Mouse (Mus musculus) ES-CJ7 (cell line): ENCODE data around the gene Unc13b.

Experiments
- DNase-seq: peaks from one replicate; pipeline ENCODE4 v3.0.0; 2011; ENCODE audit warnings: low read depth, low spot score

Unc13b gene

DNA sequence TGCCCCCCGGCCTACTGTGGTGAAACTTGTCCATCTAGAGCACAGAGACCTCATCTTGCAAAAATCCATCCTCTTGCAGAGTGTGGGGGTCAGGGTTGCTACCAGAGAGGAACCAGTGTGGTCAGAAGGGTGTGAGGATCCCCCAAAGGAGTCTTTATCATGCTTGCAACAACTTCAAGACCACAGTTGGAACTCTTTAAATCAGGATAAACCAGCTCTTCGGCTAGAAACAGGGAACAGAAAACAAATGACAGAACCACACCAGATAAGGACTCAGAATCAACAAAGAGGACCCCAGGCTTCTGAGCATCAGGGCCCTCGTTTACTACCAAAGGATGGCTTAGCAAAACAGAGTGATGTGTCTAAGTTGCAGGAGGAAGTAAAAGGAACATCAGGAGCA, 157.7 kb downstream of the Unc13b start:
- no peak for DNase-seq

DNA sequence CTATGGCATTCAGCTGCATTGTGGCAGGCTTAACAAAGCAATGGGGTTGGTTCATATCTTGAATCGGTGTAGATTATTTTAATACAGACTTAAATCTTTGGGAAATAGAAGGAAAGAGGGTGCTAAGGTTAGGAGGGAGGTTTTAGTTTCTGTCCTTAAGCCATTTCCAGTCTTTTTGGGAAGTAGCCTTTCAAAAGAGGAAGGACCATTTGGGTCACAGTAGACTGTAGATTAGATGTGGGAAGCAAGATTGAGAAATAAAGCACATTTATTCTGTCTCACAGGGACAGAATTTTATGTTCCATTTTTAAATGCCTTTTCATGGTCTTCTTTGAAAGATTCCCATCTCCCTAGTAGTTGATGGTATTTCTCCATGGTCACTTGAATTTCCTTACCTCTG, 159.2 kb downstream of the Unc13b start:
- DNase-seq: no peak

DNA sequence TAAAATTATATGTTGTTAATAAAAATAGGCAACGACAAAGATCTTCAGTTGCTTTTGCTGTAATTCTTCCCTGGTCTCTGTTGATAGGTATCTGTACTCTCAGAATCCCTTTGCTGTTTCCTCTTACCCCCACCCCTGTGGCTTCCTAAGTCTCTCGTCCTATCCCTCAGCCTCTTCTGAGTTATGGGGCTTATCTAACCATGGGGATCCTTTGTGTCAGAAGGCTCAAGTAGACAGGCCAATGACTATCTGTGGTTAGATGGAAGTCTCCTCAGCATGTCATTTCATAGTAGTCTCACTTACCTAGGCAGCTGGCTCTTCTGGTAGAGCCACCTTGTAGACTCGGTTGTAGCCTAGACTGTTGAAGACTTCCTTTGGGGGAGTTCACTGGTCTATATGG, 173.1 kb downstream of the Unc13b start:
- no peak for DNase-seq

DNA sequence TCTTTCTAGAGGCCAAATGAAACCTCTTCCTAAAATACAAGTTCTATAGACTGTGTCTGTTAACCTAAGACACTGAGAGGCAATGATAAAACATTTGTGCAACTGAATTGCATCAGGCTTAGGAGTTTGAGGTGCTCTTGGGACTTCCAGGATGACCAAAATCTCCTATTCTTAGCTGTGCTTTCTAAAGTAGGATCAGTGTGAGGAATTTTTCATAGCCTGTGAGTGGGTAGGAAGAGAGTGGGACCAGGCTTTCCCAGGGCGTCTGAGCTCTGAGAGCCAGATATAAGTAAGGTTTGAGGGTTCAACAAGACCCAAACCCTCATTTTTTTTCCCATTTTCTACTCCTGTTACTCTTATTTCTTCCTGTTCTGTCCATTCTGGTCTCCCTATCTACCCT, 174.2 kb downstream of the Unc13b start:
- DNase-seq: no peak

DNA sequence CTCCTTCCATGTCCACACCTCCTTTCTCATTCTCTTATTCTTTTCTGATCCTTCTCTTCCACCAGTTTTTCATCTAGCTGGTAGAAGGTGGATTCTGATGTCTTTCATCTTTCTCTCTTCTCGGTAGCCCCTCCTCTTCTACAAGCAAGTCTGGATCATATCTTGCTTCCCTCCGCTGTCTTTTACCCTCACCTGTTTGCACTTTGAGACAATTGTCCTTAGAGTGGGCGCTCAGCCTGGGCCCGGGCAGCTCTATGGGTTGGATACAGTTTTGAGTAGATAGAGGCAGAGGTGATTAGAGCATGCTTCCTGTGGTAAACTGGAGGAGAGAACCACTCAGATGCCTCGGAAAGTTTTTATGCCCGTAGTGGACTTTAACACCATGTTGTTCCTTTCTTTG, 174.7 kb downstream of the Unc13b start:
- no peak for DNase-seq

DNA sequence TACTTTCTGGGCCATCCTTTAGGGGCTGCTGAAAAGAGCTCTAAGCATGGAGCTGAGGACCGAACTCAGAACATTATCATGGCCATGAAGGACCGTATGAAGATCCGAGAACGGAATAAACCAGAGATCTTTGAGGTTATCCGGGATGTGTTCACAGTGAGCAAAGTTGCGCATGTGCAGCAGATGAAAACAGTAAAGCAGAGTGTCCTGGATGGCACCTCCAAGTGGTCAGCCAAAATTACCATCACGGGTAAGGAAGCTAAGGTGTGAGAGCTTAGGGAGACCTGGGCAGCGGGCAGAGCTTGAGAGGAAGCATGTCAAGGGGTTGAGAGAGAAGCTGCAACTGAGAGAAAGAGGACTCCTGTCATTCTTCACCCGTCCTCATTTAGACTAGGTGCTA, 178.1 kb downstream of the Unc13b start:
- DNase-seq: no peak

DNA sequence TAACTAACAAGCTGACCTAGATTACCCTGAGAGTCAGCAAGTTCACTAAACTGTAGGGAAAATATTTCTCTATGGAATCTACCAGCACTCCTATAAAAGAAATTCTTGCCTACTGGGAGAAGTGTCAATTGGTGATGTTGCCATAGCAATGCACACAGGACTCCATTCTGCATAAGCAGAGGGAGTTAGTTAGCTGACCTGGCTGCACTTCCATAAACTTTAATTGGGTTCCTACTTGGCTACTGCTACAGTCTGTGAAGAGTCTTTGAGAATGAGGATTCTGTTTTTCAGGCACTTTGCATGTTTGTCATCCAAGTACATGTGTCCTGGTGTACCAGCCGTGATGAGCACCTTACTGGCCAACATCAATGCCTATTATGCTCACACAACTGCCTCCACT, 182.0 kb downstream of the Unc13b start:
- DNase-seq: no peak

DNA sequence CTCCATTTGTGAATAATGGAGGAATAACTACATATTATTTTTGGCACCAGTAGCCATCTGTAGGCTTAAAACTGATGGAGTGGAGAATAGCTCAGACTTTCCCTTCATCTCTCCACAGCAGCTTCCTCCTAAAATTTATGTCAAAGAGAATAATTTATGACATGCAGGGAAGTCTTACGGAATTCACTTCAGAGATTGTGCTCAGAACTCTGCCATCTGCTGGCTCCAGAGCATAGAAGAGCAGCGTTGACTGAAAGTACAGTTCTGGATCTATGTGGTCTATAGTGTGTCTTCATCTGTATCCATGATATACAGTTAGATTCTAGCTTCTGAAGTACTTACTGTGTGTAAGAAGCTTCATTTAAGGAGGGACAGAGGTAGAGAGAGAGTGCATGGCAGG, 185.3 kb downstream of the Unc13b start:
- no peak for DNase-seq

DNA sequence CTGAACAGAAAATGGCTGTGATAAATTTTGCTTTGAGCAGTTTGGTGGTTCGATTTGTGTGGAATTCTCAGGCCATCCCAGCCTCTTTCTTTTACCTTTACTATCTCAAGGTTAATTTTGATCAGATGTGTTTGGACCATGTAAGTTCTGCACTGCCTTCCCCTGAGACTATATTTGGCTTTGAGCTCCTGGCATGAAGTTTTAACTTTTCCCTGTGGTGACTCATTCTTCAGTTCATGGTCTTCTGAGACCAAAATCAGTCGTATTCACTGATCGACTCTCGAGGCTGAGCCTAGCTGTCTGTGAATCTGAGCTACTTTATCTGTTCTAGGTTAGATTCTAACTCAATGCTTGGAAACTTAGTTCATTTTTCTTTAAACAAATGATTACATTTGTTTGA, 187.0 kb downstream of the Unc13b start:
- DNase-seq: no peak

DNA sequence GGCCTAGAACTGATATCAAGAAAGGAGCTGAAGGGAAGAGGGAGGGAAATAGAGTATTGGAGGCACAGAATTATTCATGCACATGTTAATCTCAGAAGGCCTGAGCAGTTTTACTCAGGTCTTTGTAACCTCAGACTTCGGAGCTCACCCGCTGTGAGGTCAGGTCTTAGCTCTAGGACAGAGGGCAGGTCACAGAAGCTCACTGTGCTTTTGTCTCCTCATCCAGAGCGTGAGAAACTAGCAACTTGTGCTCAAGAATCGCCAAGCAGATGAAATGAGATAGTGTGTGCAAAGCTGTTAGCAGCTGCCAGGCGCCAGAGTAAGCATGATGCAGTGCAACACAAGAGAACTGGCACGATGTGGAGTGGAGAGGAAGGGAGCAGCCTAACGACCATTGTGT, 189.3 kb downstream of the Unc13b start:
- DNase-seq: no peak

DNA sequence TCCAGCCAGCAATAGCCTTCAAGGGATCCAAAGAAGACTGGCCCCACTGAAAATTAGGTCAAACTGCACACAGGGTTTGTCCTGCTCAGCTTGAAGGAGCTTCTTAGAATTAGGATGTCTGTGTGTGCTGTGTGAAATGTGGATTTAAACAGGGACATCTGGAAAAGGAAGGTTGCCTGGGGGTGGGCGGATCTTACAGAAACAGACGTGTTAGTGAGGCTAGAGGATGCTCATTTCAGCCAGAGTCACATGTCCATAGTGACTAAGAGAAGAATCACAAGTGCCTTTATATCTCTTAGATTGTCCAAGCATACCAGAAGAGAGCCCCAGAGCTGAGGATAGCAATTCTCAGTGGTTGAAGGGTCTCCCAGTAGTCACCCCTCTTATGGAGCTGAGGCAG, 190.2 kb downstream of the Unc13b start:
- DNase-seq: no peak

DNA sequence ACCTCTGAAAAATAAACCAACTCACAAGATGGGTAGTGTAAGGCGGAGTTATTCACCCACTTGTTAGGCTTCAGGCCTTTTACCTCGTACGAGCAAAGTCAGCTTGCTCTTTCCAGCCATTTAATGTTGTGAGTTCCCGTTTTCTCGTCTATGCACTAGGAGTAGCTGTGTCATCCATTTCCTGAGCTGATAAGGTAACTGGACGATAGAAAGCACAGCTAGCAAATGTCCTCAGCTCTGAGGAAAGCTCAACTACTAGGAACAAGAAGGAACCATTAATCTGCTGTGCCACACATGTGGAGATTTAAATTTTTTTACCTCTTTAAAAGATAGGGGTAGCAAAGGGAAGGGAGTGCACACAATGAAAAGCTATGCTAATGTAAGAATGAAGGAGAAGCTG, 192.5 kb downstream of the Unc13b start:
- no peak for DNase-seq

DNA sequence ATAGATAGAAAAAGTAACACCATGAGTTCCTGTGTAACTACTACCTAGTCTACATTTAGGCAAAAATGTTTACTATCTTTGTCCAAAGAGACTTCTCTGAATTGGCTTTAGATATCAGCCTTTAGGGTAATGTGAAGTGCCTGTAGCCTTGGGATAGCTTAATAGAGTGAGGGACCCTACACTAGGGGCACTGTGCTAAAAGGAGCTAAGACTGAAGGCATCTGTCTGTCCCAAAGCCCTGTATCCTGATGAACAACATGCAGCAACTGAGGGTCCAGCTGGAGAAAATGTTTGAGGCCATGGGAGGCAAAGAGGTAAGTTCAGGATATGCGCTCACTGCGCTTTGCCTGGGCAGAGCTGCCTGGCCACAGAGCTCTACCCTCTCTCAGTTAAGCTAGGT, 198.3 kb downstream of the Unc13b start:
- peak; percentile 45 for DNase-seq

DNA sequence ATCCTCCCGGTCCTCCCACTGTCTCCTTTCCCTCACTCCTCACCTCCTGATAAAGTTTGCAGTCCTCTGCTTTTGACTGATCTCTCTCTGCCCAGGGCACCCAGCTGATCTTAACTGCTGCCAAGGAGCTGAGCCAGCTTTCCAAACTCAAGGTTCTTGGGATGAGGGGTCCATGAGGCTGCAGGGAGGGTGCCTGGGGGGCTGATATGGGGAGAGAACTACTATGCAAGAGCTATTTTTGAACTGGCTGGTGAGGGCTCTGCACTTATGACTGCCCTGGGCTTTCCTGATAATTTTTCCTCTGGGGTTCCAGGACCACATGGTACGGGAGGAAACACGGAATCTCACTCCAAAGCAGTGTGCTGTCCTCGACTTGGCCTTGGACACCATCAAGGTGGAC, 199.8 kb downstream of the Unc13b start:
- no peak for DNase-seq

DNA sequence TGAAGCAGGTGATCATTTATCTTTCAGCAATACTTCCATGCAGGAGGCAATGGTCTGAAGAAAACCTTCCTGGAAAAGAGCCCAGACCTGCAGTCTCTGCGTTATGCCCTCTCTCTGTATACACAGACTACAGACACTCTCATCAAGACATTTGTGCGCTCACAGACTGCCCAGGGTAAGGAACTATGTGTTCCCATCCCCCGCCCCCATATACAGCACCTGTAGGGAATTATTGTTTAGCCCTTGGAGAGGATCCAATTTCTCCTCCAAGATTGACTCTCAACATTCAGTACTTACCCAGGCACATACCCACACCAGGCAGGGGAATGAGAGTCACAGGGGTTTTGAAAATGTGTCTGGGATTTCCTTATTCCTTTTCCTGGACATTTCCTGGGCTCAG, 200.7 kb downstream of the Unc13b start:
- DNase-seq: no peak

DNA sequence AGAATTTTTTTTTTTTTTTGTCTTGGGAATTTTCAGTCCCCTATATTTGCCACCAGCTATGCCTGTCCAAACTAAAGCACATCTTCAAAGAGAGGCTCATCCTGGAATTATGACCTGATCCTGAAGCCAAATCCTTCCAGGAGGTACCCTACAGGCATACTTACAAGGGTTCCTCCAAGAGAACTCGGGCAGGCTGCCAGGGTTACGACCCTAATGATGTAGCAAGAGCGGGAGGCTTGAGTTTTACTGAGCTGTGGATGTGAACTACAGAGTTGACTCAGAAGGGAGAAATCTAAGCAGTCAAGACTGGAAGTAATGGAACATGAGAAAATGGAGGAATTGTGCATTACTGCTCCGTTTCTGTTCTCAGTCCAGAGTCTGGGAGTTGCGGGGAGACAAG, 201.3 kb downstream of the Unc13b start:
- no peak for DNase-seq

DNA sequence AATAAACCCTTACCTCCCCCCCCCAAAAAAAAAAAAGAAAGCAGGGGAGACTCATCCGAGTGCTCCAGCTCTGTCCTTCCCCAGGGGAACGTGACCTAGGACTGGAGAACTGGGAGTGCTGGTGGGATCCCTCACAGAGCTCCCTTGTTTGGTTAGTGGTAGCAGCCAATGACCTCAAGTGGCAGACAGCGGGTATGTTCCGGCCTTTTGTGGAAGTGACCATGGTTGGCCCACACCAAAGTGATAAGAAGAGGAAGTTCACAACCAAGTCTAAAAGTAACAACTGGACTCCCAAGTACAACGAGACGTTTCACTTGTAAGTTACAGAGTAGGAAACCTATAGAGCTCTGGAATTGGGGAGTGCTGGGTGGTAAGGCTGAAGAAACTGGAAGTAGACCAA, 204.1 kb downstream of the Unc13b start:
- DNase-seq: no peak

DNA sequence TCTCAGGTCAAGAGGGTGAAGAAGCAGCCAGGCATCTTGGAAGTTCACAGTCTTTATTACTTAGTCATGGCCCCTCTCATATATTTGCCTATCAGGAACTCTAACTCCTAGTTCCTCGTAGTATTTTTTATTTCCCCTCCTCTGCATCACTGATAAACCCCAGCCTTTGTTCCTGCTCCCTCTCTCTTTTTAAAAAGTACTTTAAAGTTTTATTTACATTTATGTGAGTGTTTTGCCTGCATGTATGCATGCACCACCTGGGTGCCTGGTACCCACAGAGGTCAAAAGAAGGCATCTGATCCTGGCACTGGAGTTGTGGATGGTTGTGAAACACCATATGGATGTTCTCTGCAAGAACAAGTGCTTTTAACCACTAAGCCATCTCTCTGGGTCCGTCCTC, 207.4 kb downstream of the Unc13b start:
- no peak for DNase-seq

DNA sequence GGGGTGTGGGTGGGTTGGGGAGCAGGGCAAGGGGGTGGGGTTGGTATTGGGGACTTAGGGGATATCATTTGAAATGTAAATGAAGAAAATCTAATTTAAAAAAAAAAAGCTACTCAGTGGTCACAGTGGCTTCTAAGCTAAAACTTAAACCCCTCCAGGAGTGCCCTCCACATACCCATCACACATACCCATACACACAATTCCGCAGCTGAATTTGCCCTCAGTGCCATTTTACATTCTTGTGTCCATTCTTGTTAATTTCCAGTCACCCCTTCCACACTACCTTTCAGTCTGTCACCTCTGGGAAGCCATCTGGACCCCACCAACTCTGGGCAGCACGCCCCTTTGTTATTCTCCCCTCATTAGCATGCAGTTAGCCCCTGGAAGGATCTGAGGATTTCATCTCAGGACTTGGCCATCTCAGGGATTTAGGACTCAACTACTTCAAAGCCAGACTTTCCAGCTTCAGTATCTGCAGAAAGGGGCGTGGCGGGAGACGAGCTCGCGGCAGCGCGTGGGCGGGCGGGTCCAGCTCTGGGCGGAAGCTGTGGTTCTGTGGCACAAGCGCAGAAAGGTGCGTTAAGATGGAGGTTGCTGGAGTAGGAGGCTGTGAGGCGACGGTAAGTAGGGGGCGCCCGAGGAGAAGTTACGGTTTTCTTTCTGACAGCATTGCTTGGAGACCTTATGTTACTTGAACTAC, 208.0 kb downstream of the Unc13b start, which contains the start of gene Atp8b5:
Gene Atp8b5 (plus strand): TSS at position 537 of the 700 bp plus-strand sequence.
- DNase-seq: peak; percentile 89

DNA sequence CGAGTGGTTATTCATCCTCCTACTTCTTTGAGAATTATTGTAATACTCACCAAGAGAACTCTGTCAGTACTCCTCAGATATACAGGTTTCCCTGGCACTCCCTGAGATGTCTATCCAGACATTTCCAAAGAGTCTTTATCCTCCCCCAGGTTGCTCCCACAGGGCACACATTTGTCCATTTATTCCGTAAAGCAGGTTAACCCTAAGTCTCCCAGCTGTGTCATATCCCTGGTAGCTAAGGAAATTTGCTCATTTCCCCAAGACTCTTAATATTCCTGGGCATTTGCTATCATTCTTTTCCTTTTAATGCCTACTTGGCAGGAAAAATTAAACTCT, 208.5 kb downstream of the Unc13b start:
- no peak for DNase-seq

DNA sequence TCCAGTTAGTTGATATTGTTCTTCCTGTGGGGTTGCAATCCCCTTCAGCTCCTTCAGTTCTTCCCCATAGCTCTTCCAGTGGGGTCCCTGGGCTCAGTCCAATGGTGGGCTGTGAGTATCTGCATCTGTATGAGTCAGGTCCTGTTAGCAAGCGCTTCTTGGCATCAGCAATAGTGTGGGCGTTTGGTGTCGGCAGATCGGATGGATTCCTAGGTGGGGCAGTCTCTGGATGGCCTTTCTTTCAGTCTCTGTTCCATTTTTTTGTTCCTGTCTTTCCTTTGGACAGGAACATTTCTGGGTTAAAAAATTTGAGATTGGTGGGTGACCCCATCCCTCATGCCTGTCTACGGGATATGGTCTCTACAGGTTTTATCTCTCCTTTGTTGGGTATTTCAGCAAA, 226.7 kb downstream of the Unc13b start:
- no peak for DNase-seq

DNA sequence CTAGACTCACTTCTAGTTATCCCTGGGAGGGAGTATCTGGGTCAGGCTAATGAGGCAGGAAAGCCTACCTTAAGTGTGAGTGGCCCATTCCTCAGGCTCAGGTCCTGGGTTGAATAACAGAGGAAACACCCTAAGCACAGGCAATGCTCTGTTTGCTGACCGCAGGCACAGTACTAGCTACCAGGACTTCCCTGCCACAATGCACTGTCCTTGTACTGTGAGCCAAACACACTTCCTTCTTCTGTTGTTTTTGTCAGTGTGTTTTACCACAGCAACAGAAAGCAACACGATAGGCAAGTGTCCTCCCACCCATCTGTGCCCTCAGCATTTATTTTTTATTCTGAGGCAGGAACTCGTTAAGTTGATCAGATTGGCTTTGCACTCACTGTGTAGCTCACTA, 228.6 kb downstream of the Unc13b start:
- no peak for DNase-seq

DNA sequence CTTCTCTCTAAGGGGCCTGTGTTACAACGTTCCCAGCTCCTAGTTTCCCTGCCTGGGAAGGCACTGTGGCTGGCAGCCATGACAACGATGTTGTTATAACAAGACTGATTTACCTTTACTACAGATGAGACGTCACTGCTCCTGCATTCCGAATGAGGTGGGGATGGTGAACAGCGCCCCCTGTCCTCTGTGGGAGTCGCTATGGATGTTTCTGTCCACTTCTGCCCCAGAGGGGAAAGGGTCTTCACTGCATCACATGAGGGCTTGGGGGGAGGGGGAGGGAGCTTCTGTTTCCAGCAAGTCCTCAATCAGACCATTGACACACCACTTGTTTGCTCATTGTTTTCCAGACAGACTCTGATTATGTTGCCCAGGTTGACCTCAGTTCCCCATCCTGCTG, 235.2 kb downstream of the Unc13b start:
- DNase-seq: peak; percentile 76

DNA sequence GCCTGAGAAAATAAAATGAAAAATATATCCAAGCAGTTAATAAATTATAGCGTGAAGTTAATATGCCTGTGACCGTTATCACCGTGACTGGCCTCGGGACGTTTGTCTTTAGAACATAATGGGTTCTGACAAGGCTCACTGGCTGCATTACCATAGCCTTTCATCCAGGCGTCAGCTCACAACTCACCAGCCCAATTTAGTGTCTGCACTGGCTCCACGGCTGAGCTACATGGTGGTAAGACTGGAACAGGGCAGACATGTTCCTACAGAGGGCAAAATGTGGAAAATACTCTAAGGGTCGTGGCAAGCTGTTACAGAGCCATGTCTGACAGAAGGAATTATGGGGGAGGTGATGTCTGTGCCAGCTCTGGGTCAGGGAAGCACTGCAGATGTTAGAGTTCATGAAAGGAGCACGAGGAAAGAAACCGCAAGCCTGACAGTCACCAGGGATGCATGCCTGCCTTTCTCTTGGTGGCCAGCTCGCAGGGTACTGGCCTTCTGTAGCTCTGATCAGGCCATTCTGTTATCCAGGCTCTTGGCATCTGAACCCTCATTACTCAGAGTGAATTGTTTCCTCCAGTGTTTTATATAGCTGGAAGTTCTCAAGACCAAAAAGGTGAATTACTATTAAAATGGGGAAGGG, 251.1 kb downstream of the Unc13b start:
- no peak for DNase-seq
